Mouse (Mus musculus) frontal cortex, postnatal 14 days (tissue): ENCODE data around the gene Msx1.

Experiments
- DNase-seq, 2 experiments: peaks; one replicate each; pipeline ENCODE4 v3.0.0; 2022; ENCODE audit warnings: low spot score in 2 of 2

The Msx1 gene

DNA sequence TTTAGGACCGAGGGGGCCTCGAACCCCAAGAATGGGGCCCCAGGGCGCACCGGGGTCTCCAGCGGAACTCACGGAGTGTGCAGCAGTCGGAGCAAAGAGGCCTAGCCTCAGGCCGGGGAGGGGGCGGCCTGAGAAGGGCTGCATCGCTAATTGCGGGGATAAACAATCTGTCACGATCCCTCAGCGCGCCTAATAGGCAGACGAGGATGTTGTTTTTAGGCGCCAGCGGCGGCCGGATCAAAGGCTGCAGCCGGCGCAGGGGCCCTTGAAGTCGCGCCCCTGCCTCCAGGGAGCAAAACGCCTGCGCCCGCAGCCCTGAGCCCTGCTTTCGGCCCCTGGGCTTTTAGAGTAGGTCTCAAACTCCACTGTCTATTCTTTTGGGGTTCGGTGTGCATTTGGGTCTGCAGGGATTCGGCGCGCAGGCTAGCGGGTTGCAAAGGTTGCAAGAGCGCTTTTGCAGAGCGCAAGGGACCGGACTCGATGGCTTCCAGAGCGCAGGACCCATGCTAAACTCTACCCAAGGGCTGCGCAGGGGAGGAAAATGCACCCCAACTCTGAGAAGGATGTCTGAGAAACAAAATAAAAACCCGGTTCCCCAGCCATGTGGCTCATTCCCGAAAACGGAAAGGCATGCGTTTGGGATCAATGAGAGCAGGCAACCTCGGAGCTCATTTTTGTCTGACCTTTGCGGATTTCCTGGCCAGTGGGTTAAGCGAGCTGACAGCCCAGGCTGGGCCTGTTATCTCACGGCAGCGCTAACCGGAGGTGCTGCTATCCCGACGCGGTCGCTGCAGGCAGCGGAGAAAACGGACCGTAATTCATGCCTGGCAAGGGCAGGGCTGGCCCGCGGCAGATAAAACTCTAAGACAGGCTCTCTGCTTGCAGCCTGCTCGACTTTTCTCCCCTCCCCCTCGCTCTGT is 2.6 kb upstream of the Msx1 start:
- DNase-seq: no peak

DNA sequence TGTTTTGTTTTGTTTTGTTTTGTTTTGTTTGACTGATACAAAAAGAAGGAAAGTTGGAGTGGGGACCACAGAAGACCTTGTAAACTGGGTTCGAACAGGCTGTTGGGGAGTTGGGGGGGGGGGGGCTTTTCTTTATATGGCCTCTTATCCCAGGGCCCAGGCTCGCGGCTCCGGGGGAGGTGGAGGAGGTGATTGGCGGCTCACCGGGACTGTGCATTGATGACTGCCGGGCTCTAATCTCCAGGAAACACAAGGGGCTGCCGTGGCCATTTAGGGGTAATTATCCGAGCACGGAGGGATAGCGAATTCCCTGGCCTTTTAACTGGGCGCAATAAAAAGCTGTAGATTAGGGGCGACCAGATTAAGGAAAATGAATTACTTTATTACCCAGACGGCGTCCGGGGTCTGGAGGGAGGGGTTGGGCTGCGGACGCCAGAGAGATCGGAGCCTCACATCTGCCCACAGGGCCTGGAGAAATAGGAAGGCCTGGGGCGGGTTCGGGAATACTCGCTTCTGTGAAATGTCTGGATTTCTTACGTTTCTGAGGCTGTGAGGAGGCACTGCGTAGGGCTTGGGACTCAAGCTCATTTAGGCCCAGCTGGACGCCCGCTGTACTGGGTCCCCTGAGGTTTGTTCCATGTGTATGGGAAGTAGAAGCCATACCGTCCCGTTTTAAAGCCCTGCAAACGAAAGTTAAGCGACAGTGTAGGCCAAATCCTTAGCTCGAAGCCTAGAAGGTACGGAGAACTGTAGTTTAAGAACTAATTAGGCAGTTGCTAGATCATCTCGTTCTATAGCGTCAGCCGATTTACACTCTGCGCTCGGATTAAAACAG is 1.4 kb upstream of the Msx1 start:
- no peak for DNase-seq

DNA sequence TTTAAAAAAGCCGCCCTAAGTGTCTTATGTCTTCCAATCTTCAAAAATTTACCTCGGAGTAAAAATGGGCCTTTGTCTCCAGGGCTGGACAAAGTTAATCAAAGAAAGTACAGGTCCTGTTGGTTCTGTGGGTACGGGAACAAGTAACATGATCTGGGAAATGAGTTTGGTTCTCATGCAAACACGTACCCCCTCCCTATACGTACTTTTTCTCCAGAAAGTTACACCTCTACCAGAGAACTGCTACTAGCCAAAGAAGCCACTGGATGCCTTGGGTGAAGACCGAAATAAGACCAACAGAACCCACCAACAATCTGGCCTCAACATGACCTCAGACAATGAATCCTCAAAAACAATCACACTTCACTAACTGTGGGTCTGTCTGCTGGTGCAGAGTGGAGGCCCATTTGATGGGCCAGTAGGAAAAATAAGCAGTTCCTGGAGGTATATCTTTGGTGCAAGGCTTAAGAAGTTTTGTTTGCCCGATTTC is 773 bp upstream of the Msx1 start:
- DNase-seq: no peak

DNA sequence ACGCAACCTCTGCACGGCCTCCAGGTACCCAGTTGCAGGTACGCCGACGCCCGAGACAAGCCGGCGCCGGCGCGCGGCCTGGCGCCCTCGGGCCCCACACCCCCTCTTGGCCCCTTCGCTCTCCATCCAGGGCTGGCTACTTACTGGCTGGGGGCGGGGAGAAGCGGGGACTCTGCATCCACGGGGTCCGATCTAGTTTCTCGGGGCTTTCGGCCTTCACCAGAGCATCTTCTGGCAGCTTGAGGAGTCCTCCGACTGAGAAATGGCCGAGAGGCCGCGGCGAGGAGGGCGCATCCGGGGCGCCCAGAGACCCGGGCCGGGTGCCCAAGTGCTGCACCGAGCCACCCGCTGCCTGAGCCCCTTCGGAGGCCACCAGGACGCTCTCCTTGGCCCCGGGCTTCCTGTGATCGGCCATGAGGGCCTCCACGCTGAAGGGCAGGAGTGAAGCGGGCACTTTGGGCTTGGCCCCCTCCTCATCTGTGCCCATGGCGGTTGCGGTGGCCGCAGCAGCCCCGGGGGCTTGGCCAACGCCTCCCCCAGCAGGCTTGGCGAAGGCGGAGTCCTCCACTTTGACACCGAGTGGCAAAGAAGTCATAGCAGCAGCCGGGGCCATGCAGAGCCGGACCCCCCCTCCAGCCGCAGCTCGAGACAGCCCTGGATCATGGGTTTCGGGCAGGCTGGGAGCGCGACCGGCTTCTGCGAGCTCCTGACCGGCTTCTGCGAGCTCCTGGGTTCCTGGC is 492 bp downstream of the Msx1 start:
- no peak for DNase-seq

DNA sequence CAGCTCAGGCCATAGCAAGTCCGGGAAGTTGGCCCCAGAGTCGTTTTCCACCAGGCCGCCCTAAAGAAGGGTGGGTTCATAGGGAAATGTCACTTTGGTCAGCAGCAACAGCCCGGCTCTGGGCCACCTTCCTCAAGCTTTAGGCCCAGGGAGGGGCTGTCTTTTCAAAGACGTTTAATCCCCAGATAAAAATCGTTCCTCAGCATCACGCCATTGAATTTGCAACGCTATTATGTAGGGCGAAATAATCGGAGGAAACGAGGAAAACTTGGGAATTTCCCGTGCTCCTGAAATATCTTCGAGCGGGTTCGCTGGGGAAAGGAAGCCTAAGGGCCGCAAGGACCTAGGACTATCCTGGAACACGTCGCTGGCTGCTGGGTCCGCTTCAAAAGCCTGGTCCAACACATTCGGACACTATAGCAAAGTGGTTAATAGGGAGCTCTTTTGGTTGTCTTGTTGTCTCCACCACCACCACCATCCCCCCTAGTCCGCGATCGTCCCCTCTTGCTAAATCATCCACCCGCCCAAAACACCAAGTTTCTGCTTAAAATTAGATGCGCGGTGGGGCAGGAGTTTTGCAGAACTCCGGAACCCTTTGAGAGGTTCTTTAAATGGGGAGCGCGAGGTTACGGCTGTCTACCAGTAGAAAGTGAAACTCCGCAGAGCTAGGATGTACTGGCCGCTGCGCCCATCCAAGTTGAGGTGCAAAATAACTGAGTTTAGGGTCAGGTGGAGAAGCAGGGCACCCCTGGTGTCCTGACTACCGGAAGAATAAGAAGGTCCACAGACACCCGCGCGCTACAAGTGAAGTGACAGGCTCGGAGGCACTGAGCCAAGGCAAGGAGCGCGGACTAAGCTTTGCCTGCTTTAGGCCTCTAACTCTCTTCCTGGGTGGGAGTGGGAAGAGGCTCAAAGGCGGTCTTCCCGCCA is 1.3 kb downstream of the Msx1 start:
- DNase-seq: no peak

DNA sequence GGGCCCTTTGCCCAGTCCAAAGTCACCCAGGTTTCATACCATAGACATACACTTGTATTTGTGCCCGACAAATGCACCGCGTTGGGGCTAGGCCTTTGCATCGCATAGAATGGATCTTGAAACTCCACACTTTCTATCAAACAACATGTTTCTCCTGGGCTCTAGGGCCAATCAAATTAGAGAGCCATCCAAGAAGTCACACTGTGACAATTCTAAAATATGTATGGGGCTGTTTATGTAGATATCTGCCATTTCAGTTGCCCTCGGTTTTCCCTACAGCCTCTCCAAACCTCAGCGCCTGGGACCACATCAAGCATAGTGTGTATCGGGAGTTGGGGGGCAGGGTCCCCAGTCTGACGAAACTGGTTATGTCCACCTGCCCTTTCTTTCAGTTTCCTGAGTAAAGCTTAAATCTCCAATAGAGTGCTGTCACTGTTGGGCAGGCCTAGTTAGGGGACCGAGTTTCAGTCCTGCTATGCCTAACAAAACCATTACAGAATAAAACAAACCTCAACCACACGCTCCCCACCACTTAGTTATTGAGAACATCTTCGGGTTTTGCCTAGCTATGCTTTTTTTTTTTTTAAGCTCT is 2.2 kb downstream of the Msx1 start:
- DNase-seq: no peak

DNA sequence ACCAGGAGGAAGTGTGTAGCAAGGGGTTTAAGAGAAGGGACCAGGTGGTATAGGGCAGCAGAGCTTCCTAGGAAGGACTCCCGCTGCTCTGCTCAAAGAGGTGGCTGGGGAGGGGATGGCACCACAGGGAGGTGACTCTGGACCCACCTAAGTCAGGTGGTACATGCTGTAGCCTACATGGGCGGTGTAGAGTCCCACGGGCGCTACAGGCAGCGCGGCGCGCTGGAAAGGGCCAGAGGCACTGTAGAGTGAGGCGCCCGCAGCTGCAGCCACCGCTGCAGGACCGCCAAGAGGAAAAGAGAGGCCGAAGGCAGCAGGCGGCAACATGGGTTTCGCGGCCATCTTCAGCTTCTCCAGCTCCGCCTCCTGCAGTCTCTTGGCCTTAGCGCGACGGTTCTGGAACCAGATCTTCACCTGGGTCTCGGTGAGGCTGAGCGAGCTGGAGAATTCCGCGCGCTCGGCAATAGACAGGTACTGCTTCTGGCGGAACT is 3.2 kb downstream of the Msx1 start:
- no peak for DNase-seq

DNA sequence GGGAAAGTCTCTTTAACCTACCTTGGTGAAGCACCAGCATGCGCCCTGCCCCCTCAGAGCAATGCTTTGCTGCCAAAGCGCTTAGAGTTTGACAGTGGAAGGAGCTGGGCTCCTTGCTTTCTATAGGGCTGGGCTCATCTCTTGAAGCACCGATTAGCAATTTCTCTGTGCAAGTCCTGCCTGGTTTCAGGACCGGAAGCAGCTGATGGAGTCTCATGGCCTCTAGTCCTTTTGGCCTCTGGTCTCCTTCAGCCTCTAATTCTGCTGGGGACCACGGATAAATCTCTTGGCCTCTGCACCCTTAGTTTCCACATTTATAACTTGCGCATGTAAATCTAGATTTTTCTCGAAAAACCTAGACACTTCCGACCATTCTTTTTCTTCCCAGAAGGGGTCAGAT is 3.7 kb downstream of the Msx1 start:
- no peak for DNase-seq

DNA sequence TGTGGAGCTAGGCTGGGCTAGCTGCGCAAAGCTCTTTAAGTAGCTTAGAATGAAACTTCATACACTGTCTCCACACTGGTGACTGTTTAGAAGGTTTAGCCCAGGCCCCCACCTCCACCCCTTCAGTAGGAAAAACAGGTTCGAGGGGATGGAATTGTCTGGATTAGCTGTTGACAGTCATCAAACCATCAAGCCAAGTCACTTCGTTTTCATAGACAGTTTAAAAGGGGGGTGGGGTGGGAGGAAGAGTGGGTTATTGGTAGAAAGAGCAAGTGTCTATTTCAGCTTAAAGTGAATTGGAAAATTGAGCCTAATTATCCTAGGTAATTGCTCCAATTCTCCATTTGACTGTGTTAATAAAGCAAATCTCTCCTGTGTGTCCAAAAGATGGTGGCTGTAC is 4.4 kb downstream of the Msx1 start:
- DNase-seq: no peak

DNA sequence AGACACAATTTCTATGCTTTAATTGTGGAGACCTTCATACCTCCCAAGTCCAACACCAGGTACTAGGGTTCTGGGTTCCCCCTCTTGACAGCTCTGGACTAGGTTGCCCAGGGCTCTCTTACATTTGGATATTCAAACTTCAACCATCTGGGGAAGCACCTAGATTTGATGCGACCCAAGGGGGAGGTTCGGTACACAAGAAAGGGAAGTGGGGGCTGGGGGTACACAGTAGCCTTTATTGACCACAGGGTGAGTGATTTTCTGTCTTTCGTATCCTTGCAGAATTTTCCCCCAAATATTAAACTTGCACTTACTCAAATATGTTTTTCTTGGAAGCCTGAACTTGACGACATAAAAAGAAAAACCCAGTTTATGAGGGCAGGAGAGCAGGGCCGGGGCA is 4.8 kb downstream of the Msx1 start:
- no peak for DNase-seq

DNA sequence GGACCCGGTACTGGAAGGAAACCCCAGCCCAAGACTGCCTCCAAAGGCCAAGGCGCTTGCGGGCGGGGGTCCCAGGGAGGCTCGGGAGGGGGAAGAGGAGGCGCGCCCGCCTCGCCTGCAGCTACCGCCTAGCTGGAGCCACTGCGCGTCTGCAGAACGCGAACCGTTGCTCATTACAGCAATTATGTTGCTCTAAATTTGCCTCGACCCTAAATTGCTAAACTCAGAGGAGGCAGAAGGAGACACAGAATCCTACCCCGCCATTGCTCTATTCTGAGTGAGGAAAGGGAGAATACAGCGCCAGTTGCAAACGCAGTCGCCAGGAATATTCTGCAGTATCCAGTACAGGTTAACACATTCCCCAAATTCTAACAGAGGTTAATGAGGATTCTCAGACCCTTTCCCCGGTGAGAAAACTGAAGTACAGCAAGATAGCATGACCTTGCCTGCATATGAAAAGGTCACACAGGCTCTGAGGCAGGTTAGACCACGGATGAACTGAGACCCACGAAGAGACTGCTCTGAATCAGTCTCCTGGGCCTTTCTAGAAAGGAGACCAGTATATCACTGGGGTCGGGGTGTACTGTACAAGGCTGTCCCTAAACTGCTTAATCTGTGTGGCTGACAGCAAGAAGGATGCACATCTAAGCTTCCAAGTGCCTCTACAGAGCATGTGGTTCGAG is 5.7 kb downstream of the Msx1 start:
- no peak for DNase-seq

DNA sequence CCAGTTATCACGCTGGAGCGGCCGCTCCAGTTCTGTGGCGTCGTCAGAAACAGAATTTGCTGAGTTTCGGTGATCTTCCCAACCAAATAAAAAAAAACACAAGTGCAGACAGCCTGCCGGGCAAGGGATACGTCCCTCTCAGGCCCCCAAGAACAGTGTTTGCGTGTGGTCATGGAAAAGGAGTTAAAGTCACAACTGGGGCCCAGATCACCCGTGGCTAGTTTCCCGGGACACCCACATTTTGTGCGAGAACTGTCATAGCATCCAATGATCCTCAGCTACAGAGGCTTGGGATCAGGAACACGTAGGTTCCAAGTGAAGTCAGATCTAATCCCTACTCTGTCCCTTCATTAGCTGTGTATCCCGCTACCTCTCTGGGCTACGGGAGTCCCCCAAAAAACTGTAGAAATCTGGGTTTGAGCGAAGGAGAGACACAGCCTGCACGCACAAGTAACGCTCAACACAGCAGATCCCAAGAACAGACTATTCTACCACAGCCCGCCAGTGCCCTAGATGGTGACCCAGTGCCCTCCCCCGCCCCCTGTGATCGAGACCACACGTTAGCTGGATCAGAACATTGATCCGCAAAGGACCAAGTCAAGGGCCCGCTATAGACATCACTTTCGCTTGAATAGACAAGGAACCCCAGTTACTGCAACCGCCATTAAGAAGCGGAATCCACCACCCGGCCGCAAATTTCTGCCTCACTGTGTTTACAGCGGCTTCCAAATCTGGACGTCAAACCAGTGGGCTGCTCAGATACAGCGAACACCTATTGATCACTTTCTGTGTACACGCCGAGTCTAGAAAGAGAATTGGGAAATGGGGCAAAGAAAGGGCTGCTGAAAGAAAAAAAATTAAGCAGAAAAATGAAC is 6.5 kb downstream of the Msx1 start:
- DNase-seq: no peak

DNA sequence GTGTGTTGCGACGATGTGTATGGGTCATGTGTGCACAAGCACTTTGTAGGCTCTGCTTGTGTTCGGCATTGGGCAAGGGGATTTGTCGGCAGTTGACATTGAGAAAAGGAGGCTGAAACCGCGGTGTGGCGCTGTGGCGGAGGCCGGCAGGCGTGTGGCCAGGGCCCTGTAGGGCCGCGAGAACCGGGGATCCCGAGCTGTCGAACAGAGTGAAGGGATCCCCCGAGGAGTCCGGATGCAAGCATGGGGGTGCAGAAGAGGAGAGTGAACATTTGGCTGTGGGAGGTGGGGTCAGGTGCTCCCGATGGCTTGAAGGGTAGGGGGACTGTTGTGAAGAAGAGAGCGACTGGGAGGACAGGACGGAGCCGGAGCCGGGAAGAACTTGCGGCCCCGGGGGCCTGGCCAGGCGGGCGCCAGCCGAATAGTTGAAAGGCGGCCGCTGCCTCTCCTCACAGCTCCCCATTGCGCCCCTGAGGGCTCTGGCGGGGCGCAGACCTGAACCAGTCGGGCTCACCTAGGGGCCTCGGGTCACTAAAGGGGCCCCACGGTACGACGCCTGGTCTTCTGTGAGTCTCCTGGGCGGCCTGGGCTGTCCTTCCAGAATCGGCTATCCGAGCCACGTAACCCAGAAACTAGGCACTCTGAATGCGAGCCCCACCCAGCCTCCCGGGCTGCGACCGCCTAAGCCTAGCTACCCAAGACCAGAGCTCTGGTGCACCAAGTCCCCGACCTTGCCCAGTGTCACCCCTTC is 7.3 kb downstream of the Msx1 start:
- no peak for DNase-seq

DNA sequence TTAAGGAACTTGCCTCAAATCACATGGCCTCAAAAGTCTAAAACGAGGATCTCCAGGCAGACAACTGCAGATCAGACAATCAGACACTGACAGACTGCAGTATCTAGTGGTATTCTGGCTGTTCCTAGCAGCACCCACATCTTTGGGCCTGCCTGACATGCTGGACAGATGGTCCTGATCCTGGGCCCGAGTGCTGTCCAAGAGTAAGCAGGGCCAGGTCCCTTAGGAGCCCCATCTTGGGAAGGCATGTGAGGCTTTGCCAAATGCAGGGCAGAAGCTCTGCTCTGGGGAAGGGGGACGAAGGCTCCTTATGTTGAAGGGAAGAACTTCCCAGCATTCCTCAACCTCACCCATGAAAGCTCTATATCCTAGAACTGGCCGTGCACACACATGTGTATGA is 8.5 kb downstream of the Msx1 start:
- DNase-seq: no peak

DNA sequence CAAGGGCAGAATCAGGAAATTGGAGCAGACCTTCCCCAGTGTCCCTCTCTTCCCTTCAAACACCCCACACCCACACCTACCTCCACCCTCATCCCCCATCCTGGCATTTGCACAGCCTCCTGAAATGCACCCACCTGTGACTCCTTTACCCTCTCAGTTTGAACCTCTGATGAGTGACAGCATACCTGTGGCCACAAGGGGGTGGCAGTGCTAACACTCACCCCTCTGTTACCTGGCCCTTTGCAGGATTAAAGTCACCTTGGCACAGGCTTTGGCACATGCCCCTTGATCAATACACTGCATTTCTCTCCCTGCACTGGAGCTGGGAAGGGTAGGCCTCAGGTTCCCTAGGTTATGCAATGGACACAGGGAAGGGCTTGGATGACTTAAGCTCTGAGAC is 10.2 kb downstream of the Msx1 start:
- no peak for DNase-seq

DNA sequence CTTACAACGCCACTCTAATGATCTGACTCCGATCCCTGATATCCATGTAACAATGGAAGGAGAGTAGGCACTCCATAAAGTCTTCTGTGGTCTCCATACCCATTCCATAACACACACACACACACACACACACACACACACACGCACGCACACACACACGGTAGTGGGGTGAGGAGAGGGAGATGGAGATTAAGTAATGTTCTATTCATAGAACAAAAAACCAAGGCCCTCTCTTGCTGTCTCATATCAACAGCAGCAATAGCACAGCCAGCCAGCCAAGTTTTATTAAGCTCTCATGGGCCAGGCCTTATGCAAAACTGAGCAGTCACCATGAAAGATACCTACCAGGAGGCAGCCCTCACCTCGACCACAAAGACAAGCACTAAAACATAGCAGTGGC is 19.1 kb downstream of the Msx1 start:
- no peak for DNase-seq

DNA sequence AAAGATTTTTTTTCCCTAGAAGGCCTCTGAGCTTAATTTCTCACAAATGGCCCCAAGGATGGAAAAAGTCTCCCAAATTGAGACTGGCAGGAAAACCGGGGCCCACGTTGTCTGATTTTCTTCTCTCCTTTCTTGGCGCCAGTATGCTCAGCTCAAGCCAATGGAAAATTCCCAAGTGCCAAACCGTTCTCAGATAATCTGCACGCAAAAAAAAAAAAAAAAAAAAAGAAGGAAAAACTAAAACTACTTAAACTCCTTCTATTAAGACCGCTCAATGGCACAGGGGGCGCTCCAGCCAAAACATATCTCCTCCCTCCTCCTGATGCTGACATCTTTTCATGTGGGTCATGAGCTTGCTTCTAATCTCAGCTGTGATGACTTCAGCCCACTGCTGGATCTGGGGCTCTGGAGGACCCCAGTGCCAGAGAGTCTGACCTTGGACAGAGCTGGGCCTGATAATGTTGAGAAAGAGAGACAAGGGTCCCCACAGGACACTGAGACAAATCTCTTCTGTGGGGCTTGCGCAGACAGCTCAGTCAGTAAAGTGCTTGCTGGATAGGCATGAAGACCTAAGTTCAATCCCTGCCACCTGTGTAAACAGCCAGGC is 19.8 kb downstream of the Msx1 start:
- no peak for DNase-seq

DNA sequence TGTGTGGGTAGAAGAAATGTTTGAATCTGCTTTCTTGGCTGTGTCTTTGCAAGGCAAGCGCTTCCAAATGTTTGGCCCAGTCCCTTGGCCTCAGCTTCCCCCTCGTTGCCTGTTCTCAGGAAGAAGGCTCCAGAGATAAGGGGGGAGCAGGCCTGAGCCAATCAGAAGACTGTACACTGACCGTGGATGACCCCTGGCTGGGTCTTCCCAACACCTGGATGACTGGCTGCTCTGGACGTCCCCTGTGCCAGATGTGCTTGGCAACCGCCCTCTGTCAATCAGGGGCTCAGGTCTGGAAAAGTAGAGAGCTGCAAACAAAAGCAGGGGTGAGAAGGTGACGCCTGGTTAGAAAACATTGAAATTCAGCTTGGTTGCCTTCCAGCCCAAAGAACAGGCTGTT is 27.1 kb downstream of the Msx1 start:
- DNase-seq: no peak
